Mouse (Mus musculus) central nervous system, embryonic 11.5 days (tissue): ENCODE data around the gene Pgpep1l. TPM values are rescaled to one million over a fixed set of nuclear protein-coding genes. Genes with fewer than 3 reads are reported as not detected.

Experiments used
- polyA plus RNA-seq: library from polyadenylated mRNA; depleted of rRNA; stranded (reverse); fragments of >200 nt; gene quantifications from 2 replicates; pipeline ENCODE4 v1.2.3, GENCODE M21; 2012; rRNA removed

Pgpep1l gene
- polyA plus RNA-seq: 0.08 and 0.39 TPM in 2 replicates

GRCm38 (mm10) chr7:68264028-68264453 is at the start of gene Pgpep1l:
Gene Pgpep1l, minus strand, starts transcription at chr7:68264233.

GRCm38 (mm10) chr7:68273515-68273914 is 9.5 kb upstream of the Pgpep1l start, which contains the start of gene Fam169b:
Gene Fam169b, plus strand, starts transcription at chr7:68273839.

Other genes starting within 250 kb of the Pgpep1l start
- 0.13 and 0.82 TPM in 2 replicates for gene Fam169b, start 9.6 kb upstream of the Pgpep1l start, polyA plus RNA-seq